Mouse (Mus musculus) frontal cortex, postnatal 10 days (tissue): ENCODE results near the gene Hmga2.
"Not testable (repeated sequence)": the region's sequence is repeated elsewhere in the genome, so short reads cannot be mapped to it uniquely, and the experiment has no call there.

ENCODE experiments used
- DNase-seq, 2 experiments: peaks; one replicate each; pipeline ENCODE4 v3.0.0; 2022; ENCODE audit warnings: low spot score in 2 of 2, mixed read lengths in 1 of 2

The Hmga2 gene

GRCm38 (mm10) chr10:120345325-120345724 lies 130.9 kb downstream of the Hmga2 start:
- no peak for DNase-seq

DNA sequence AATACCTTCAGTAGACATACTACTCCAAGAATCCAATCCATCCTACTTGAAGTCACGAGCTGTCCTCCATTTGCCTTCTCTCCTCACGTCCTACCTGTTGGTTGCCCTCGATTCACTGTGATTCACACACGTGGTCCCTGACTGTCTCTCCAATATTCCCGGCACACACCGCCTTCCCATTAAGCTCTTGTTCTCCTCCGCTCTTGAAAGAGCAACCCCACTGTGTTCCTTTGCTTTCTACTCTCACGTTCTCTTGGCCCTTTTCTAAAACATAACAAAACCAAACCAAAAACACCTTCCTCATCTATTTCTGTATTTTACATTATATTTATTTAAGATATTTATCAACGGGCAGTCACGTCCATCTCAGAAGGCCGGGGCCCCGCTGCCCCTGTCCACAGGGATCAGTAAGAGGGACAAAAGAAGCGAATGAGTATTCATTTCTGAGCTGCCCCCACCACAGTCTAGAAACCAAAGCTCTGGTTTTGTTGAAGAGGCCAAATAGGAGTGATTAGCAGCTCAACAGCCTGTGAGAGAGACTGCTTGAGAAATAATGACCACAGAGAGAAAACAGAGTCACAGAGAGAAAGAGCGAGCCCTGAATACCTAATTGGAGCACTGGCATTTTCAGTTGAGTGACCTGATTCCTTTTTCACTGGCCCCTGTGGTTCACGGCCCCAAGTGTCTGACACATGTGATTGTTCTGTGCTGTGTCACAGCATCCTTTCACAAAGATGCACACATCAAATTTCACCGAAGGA lies 131.5 kb downstream of the Hmga2 start:
- DNase-seq: no peak

DNA sequence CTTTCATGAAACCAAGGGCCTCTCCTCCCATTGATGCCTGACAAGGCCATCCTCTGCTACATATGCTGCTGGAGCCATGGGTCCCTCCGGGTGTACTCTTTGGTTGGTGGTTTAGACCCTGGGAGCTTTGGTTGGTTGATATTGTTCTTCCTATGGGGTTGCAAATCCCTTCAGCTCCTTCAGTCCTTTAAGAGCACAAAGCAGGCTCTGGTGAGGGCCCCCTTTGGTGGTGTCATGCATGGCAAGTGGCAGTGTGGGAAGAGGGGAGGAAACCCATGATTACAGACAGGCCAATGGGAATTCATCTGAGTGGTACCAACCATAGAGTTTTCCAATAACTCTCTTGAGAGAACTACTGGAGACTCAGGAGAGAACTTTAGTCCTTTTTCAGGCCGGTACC lies 136.4 kb downstream of the Hmga2 start:
- DNase-seq: not testable (repeated sequence)

- no peak for DNase-seq
These were observed 136.9 kb downstream of the Hmga2 start for GRCm38 (mm10) chr10:120339324-120339723.

- no peak for DNase-seq
These were observed 137.4 kb downstream of the Hmga2 start for GRCm38 (mm10) chr10:120338841-120339240.

DNA sequence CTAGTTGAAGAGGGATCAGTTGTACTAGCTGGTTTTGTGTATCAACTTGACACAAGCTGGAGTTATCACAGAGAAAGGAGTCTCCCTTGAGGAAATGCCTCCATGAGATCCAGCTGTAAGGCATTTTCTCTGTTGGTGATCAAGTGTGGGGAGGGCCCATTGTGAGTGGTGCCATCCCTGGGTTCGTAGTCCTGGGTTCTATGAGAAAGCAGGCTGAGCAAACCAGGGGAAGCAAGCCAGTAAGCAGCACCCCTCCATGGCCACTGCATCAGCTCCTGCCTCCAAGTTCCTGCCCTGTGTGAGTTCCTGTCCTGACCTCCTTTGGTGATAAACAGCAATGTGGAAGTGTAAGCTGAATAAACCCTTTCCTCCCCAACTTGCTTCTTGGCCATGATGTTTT lies 137.8 kb downstream of the Hmga2 start:
- not testable (repeated sequence) for DNase-seq

- DNase-seq: no peak
These were observed 148.3 kb downstream of the Hmga2 start for GRCm38 (mm10) chr10:120327946-120328345.

DNA sequence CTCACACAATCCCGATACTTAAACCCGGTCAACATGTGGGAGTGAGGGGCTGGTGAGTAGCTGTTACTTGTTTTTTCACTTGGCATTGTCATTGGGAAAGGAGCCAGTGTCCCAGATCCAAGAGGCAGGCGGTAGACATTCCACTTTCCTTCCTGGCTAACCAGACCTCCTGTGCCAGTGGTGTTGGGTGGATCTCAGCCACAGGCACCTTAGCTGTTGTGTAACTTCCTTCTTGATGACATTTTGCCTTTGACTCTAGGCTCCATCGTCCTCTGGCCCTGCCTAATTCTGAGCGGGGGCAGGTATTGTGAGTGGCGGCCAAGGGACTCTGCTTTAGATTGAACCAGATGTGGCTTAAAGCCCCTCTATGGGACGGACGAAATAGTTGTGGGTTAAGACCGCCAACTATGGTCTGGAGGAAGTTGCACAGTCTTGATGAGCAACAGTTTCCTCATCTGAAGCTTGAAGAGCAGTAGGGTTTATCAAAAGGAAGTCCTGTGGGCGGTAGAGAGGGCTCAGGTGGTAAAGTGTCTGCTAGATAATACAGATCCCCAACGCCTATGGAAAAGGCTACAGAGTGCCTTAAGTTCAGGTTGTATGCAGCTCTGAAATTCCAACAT lies 152.6 kb downstream of the Hmga2 start:
- no peak for DNase-seq

DNA sequence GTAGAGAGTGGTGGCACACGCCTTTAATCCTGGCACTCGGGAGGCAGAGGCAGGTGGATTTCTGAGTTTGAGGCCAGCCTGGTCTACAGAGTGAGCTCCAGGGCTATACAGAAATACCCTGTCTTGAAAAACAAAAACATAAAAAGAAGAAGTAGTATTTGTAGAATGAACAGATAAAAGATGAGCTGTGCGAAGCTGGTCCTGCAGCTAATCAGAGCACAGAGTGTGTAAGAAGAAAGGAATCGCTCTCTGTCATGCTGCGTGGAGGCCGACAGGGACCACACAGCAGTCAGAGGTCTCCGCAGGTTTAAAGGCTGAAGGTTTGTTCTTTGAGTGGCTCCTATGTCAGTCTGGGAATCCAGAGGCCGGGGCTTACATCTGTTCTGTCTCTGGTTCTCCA lies 153.5 kb downstream of the Hmga2 start:
- DNase-seq: no peak

DNA sequence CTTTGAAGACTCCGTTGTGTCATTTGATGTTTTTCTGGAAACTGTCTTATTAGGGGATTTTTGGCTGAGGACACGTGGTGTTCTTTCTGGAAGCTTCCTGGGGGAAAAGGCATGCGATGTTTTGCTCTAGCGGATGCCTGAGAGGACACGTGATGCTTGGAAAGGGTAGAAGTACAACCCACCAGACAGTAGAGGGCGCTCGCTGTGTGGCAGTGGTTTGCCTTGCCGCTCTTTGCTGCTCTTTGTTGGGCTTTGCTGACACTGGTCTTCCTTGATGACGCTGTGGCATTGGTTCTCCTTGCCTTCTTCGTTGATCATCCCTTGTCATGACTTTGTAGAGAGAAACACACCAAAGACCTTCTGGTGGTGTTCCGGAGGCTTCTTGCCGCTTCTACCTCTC lies 156.7 kb downstream of the Hmga2 start:
- no peak for DNase-seq
